Mouse (Mus musculus) megakaryocyte, embryonic 14.5 days (primary cell): ENCODE results near the gene Bpifb9b. TPM values are rescaled to one million over a fixed set of nuclear protein-coding genes. Genes with fewer than 3 reads are reported as not detected.
"Not testable (repeated sequence)": the region's sequence is repeated elsewhere in the genome, so short reads cannot be mapped to it uniquely, and the experiment has no call there.

Experiments used
- H3K27me3 ChIP-seq: replicated peaks from 2 replicates; pipeline ENCODE3; 2012; ENCODE audit warnings: inconsistent platforms
- H3K36me3 ChIP-seq: replicated peaks from 2 replicates; pipeline ENCODE3; 2012; ENCODE audit warnings: low read length, inconsistent platforms, mixed read lengths
- H3K4me1 ChIP-seq: 2 replicates; pipeline ENCODE4 v1.6.1; 2012; ENCODE audit warnings: inconsistent platforms
- H3K4me3 ChIP-seq: replicated peaks from 2 replicates; pipeline ENCODE3; 2012; ENCODE audit warnings: moderate library complexity, mild to moderate bottlenecking, inconsistent platforms
- H3K9me3 ChIP-seq: 2 replicates; pipeline ENCODE4 v1.6.1; 2012; ENCODE audit warnings: inconsistent platforms
- FLI1 ChIP-seq: IDR thresholded peaks from 2 replicates; pipeline ENCODE4 v1.6.1; 2012; ENCODE audit warnings: low read length, inconsistent platforms, mixed read lengths
- GATA1 ChIP-seq: IDR thresholded peaks from 3 replicates; pipeline ENCODE4 v1.6.1; 2012; ENCODE audit warnings: mixed read lengths, low read length, inconsistent platforms, borderline replicate concordance
- polyA plus RNA-seq: library from polyadenylated mRNA; stranded (reverse); fragments of >175 nt; gene quantifications from 2 replicates; pipeline ENCODE4 v1.2.3, GENCODE M21; 2012; ENCODE audit warnings: low replicate concordance; ENCODE audit not compliant: insufficient read depth

The Bpifb9b gene
- polyA plus RNA-seq, 1 experiment: not detected

GRCm38 (mm10) chr2:154338161-154338560 lies 31.1 kb downstream of the Bpifb9b start:
- Histone ChIP-seq H3K9me3 (no peaks in the 10 kb centered on the region), H3K4me1 (no peaks in the 10 kb centered on the region), H3K36me3 (peaks cover 47% of the 10 kb centered on the region), H3K27me3 (no peaks in the 10 kb centered on the region), H3K4me3 (no peak overlapping the region)
- TF ChIP-seq FLI1 (no peak), GATA1 (no peak)

- no peak for TF ChIP-seq FLI1
- H3K36me3 ChIP-seq: peaks cover 53% of the 10 kb centered on the region
- H3K27me3 ChIP-seq: no peaks in the 10 kb centered on the region
- no peaks in the 10 kb centered on the region for H3K4me1 ChIP-seq
- H3K9me3 ChIP-seq: no peaks in the 10 kb centered on the region
- H3K4me3 ChIP-seq: no peak overlapping the region
Observed at GRCm38 (mm10) chr2:154339356-154339755, 32.3 kb downstream of the Bpifb9b start.

GRCm38 (mm10) chr2:154348152-154348551 lies 41.1 kb downstream of the Bpifb9b start:
- no peaks in the 10 kb centered on the region for H3K9me3 ChIP-seq
- H3K4me3 ChIP-seq: no peak overlapping the region
- no peak for TF ChIP-seq GATA1
- TF ChIP-seq FLI1: no peak
- H3K4me1 ChIP-seq: no peaks in the 10 kb centered on the region
- no peaks in the 10 kb centered on the region for H3K27me3 ChIP-seq
- peaks cover 82% of the 10 kb centered on the region for H3K36me3 ChIP-seq

GRCm38 (mm10) chr2:154354000-154354425 lies 47.0 kb downstream of the Bpifb9b start:
- H3K36me3 ChIP-seq: peaks cover 44% of the 10 kb centered on the region
- H3K27me3 ChIP-seq, H3K4me1 ChIP-seq, H3K4me3 ChIP-seq, H3K9me3 ChIP-seq: not testable (repeated sequence)

- H3K4me1 ChIP-seq: peaks cover 16% of the 10 kb centered on the region
- H3K36me3 ChIP-seq: peaks cover 69% of the 10 kb centered on the region
- TF ChIP-seq FLI1 (no peak), GATA1 (no peak)
- H3K9me3 ChIP-seq: no peaks in the 10 kb centered on the region
- no peak overlapping the region for H3K4me3 ChIP-seq
- no peaks in the 10 kb centered on the region for H3K27me3 ChIP-seq
Observed at GRCm38 (mm10) chr2:154367510-154367909, 60.5 kb downstream of the Bpifb9b start.

Other genes starting within 250 kb of the Bpifb9b start
- not detected in 2 replicates for gene Bpifa3, start 176.9 kb upstream of the Bpifb9b start, polyA plus RNA-seq
- not detected in 2 replicates for gene Bpifa1, start 164.3 kb upstream of the Bpifb9b start, polyA plus RNA-seq
- not detected in 2 replicates for gene Bpifa5, start 144.6 kb upstream of the Bpifb9b start, polyA plus RNA-seq
- not detected in 2 replicates for gene Bpifb1, start 116.4 kb upstream of the Bpifb9b start, polyA plus RNA-seq
- not detected in 2 replicates for gene Bpifb5, start 83.5 kb upstream of the Bpifb9b start, polyA plus RNA-seq
- gene Bpifb9a, start 49.4 kb upstream of the Bpifb9b start, polyA plus RNA-seq: not detected in 2 replicates
- gene Cdk5rap1, start 65.8 kb downstream of the Bpifb9b start, polyA plus RNA-seq: 0.45 TPM in 1 of 2 replicates, not detected in the other
- 1.2 TPM in 1 of 2 replicates, not detected in the other for gene Snta1, start 100.9 kb downstream of the Bpifb9b start, polyA plus RNA-seq
- gene Cbfa2t2, start 129.3 kb downstream of the Bpifb9b start, polyA plus RNA-seq: 1.2 and 3.0 TPM in 2 replicates
- 10.8 TPM in 1 of 2 replicates, not detected in the other for gene 1700003F12Rik, start 239.9 kb downstream of the Bpifb9b start, polyA plus RNA-seq
- gene Actl10, start 244.5 kb downstream of the Bpifb9b start, polyA plus RNA-seq: 0.16 TPM in 1 of 2 replicates, not detected in the other